Mouse (Mus musculus): ENCODE data around the gene Grk2. TPM values are rescaled to one million over a fixed set of nuclear protein-coding genes. Genes with fewer than 3 reads are reported as not detected.

Gene Grk2
- total and polyA plus RNA-seq, 2 experiments from 2014 or later: 7.8 to 50.4 TPM

DNA sequence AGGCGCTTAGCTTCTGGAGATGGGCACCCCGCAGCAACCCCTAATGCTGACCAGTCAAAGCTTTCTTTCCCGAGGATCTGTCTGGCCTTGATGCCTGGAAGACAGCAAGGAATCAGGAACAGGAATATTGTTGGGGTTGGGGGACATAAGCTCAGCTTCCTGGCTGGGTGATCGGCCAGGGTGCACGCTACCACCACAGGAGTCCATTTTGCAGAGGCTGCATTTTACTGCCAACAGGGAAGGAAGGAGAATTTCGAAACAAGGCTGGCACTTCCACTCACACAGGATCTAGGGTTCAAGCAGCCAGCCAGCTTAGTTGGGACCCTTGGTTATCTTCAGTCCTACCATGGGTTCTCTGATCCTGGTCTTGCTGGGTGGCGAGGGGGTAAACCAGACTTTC, 22.4 kb downstream of the Grk2 start:
- Histone ChIP-seq H3K36me3 (replicated peaks; ENCODE audit: control insufficient read depth, insufficient read depth, low read length) (peaks cover 32% of the 10 kb centered on the region), H3K9ac (replicated peaks; ENCODE audit: low read depth, low read length) (no peak overlapping the region), H3K4me3 (ENCODE audit: low read depth, low read length) (no peak overlapping the region), H3K4me2 (ENCODE audit: low read depth, low read length) (peak overlapping the region; percentile 83), H3K4me1 (ENCODE audit: control insufficient read depth, insufficient read depth) (no peaks in the 10 kb centered on the region; the same call in 1 of the 2 replicates), H3K9me3 (replicated peaks; ENCODE audit: control insufficient read depth, low read length) (no peaks in the 10 kb centered on the region), H3K27ac (ENCODE audit: low read depth) (no peak overlapping the region), H3K27me3 (ENCODE audit: control insufficient read depth, insufficient read depth, low read length) (peaks cover 5% of the 10 kb centered on the region; the same call in 1 of the 2 replicates)
- TF ChIP-seq CTCF (IDR thresholded peaks at IDR 0.05; ENCODE audit: low read depth) (no peak), EP300 (IDR thresholded peaks at IDR 0.05; ENCODE audit: low read depth) (no peak)
- DNase-seq (ENCODE audit: low spot score) (no peak), ATAC-seq (ENCODE audit: insufficient read depth, low read depth) (no peak)
- 48% methylated on average over 7 of the region's 7 CpGs for WGBS

- TF ChIP-seq EP300 (IDR thresholded peaks at IDR 0.05; ENCODE audit: low read depth): no peak
- TF ChIP-seq CTCF (IDR thresholded peaks at IDR 0.05; ENCODE audit: low read depth): peak; percentile 63
- peak within 1 kb of the TSS; percentile 60 for H3K4me3 ChIP-seq (ENCODE audit: low read depth, low read length)
- WGBS: under 1% methylated on average over 44 of the region's 50 CpGs
- peaks cover 5% of the 10 kb centered on the region; the same call in 1 of the 2 replicates for H3K27me3 ChIP-seq (ENCODE audit: control insufficient read depth, insufficient read depth, low read length)
- peak within 1 kb of the TSS; percentile 83 for H3K4me2 ChIP-seq (ENCODE audit: low read depth, low read length)
- H3K4me1 ChIP-seq (ENCODE audit: control insufficient read depth, insufficient read depth): no peaks in the 10 kb centered on the region; the same call in 1 of the 2 replicates
- no peaks in the 10 kb centered on the region for H3K9me3 ChIP-seq (replicated peaks; ENCODE audit: control insufficient read depth, low read length)
- H3K27ac ChIP-seq (ENCODE audit: low read depth): no peak within 1 kb of the TSS
- H3K36me3 ChIP-seq (replicated peaks; ENCODE audit: control insufficient read depth, insufficient read depth, low read length): peaks cover 25% of the 10 kb centered on the region
- H3K9ac ChIP-seq (replicated peaks; ENCODE audit: low read depth, low read length): 0 out of 2 replicates have a peak within 1 kb of the TSS, but pooled peaks have one; percentile 35
- ATAC-seq (ENCODE audit: insufficient read depth, low read depth): peak; percentile 92
- DNase-seq (ENCODE audit: low spot score): peak; percentile 82
Observed at GRCm38 (mm10) chr19:4282898-4283553, 23.0 kb downstream of the Grk2 start, which contains the start of gene Ankrd13d. Gene Ankrd13d, minus strand, starts transcription at chr19:4283137.

DNA sequence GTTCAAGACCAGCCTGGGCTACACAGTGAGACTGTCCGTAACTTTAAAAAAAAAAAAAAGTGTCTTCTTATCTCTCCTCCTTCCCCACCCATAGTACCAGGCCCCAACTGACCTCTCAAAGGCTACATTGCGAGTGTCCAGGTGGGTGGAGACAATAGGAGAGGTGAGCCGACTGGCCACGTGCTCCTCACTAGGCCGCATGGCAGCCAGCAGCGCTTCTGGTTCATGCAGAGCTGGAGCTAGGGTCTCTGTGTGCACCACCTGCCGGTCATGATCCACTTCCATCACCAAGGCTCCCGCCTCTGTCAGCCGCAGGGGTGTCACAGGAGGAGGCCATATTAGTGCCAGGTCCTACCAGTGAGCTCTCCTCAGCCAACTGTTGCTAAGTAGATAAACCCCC, 25.6 kb downstream of the Grk2 start:
- TF ChIP-seq CTCF (IDR thresholded peaks at IDR 0.05; ENCODE audit: low read depth) (no peak), EP300 (IDR thresholded peaks at IDR 0.05; ENCODE audit: low read depth) (no peak)
- no peak overlapping the region for H3K27ac ChIP-seq (ENCODE audit: low read depth)
- no peaks in the 10 kb centered on the region for H3K36me3 ChIP-seq (replicated peaks; ENCODE audit: control insufficient read depth, insufficient read depth, low read length)
- H3K4me2 ChIP-seq (ENCODE audit: low read depth, low read length): no peak overlapping the region
- DNase-seq (ENCODE audit: low spot score) (no peak), ATAC-seq (ENCODE audit: insufficient read depth, low read depth) (no peak)
- H3K9ac ChIP-seq (replicated peaks; ENCODE audit: low read depth, low read length): no peak overlapping the region
- peaks cover 5% of the 10 kb centered on the region; the same call in 1 of the 2 replicates for H3K27me3 ChIP-seq (ENCODE audit: control insufficient read depth, insufficient read depth, low read length)
- no peaks in the 10 kb centered on the region for H3K9me3 ChIP-seq (replicated peaks; ENCODE audit: control insufficient read depth, low read length)
- no peak overlapping the region for H3K4me3 ChIP-seq (ENCODE audit: low read depth, low read length)
- no peaks in the 10 kb centered on the region; the same call in 1 of the 2 replicates for H3K4me1 ChIP-seq (ENCODE audit: control insufficient read depth, insufficient read depth)
- WGBS: 96% methylated on average over 9 of the region's 9 CpGs

GRCm38 (mm10) chr19:4279487-4279886, 26.5 kb downstream of the Grk2 start:
- TF ChIP-seq EP300 (IDR thresholded peaks at IDR 0.05; ENCODE audit: low read depth) (no peak), CTCF (IDR thresholded peaks at IDR 0.05; ENCODE audit: low read depth) (no peak)
- WGBS: 94% methylated on average over 1 of the region's 1 CpGs
- Histone ChIP-seq H3K4me2 (ENCODE audit: low read depth, low read length) (no peak overlapping the region), H3K4me3 (ENCODE audit: low read depth, low read length) (no peak overlapping the region), H3K27ac (ENCODE audit: low read depth) (no peak overlapping the region), H3K4me1 (ENCODE audit: control insufficient read depth, insufficient read depth) (no peaks in the 10 kb centered on the region; the same call in 1 of the 2 replicates), H3K36me3 (replicated peaks; ENCODE audit: control insufficient read depth, insufficient read depth, low read length) (no peaks in the 10 kb centered on the region), H3K9ac (replicated peaks; ENCODE audit: low read depth, low read length) (no peak overlapping the region), H3K9me3 (replicated peaks; ENCODE audit: control insufficient read depth, low read length) (no peaks in the 10 kb centered on the region), H3K27me3 (ENCODE audit: control insufficient read depth, insufficient read depth, low read length) (peaks cover 5% of the 10 kb centered on the region; the same call in 1 of the 2 replicates)
- DNase-seq (ENCODE audit: low spot score) (no peak), ATAC-seq (ENCODE audit: insufficient read depth, low read depth) (no peak)

- H3K4me1 ChIP-seq (ENCODE audit: control insufficient read depth, insufficient read depth): no peaks in the 10 kb centered on the region
- H3K27ac ChIP-seq (ENCODE audit: low read depth): no peak overlapping the region
- H3K4me2 ChIP-seq (ENCODE audit: low read depth, low read length): no peak overlapping the region
- H3K9me3 ChIP-seq (replicated peaks; ENCODE audit: control insufficient read depth, low read length): no peaks in the 10 kb centered on the region
- no peak overlapping the region for H3K9ac ChIP-seq (replicated peaks; ENCODE audit: low read depth, low read length)
- no peak for ATAC-seq (ENCODE audit: insufficient read depth, low read depth)
- H3K36me3 ChIP-seq (replicated peaks; ENCODE audit: control insufficient read depth, insufficient read depth, low read length): no peaks in the 10 kb centered on the region
- H3K27me3 ChIP-seq (ENCODE audit: control insufficient read depth, insufficient read depth, low read length): peaks cover 7% of the 10 kb centered on the region; the same call in 1 of the 2 replicates
- WGBS: 93% methylated on average over 11 of the region's 11 CpGs
- no peak for DNase-seq (ENCODE audit: low spot score)
- TF ChIP-seq CTCF (IDR thresholded peaks at IDR 0.05; ENCODE audit: low read depth) (no peak), EP300 (IDR thresholded peaks at IDR 0.05; ENCODE audit: low read depth) (no peak)
- H3K4me3 ChIP-seq (ENCODE audit: low read depth, low read length): no peak overlapping the region
Observed at GRCm38 (mm10) chr19:4270972-4271371, 35.0 kb downstream of the Grk2 start.

All from heart, postnatal 0 days (tissue).